Mouse (Mus musculus): Measurements from ENCODE around the gene Tram2.

GRCm38 (mm10) chr1:21070658-21071057 lies 8.4 kb downstream of the Tram2 start:
- TF ChIP-seq MAZ (IDR thresholded peaks at IDR 0.05; ENCODE audit: low read depth, low read length) (no peak), CTCF (IDR thresholded peaks at IDR 0.05 in 2 of 3, conservative IDR thresholded peaks at IDR 0.05 in 1 of 3; ENCODE audit: control insufficient read depth in 1 of 3, insufficient read depth in 1 of 3, low read depth in 2 of 3, low read length in 3 of 3, poor library complexity in 1 of 3, severe bottlenecking in 1 of 3) (no peak), POLR2A (IDR thresholded peaks at IDR 0.05; ENCODE audit: control insufficient read depth in 1 of 2, insufficient read depth in 1 of 2, low read depth in 1 of 2, low read length in 2 of 2, poor library complexity in 1 of 2) (no peak), POLR2AphosphoS2 (IDR thresholded peaks at IDR 0.05; ENCODE audit: low read length) (no peak)

Data from MEL (cell line).